Mouse (Mus musculus) erythroblast, embryonic 14.5 days (primary cell): ENCODE measurements around the gene Zfp513.

ENCODE experiments used
- GATA1 ChIP-seq: IDR thresholded peaks from 2 replicates; pipeline ENCODE4 v1.6.1; 2012; ENCODE audit warnings: low read length, inconsistent platforms, mixed read lengths
- TAL1 ChIP-seq: IDR thresholded peaks from 3 replicates; pipeline ENCODE4 v1.6.1; 2012; ENCODE audit warnings: low read length, inconsistent platforms, mixed read lengths

- TF ChIP-seq TAL1 (no peak), GATA1 (no peak)
These were observed 20.6 kb upstream of the Zfp513 start for GRCm38 (mm10) chr5:31222696-31223095.
